Mouse (Mus musculus): ENCODE results near the gene Acot11.
"Not testable (repeated sequence)": the region's sequence is repeated elsewhere in the genome, so short reads cannot be mapped to it uniquely, and the experiment has no call there.

Gene Acot11

DNA sequence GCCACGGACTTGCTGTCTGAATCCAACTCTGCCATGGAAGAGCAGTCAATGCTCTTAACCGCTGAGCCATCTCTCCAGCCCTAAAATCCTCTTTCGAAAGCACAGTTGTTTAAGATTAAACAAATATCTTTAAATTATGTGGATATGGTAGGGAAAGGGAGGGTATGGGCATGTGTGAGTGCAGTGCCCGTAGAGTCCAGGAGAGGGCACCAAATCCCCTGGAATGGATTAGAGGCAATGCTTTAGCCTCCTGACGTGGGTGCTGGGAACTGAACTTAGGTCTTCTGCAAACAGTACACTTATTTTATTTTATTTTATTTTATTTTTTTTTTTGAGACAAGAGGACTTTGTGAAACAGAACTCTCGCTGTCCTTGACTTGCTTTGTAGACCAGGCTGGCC, 5.2 kb upstream of the Acot11 start:
- DNase-seq (ENCODE audit: low read depth, low spot score): no peak

DNA sequence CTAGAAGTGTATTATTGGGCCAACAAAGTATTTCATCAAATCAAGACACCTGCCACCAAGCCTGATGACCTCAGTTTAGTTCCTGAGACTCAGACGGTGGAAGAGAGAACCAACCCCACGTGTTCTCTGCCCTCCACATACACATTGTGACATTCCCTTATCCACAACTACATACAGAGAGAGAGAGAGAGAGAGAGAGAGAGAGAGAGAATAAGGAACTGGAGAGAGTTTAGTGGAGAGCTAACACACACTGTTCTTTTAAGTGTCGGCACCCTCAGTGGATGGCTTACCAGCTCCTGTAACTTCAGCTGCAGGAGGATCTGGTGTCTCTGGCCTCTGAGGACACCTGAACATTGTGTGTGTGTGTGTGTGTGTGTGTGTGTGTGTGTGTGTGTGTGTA, 2.5 kb upstream of the Acot11 start:
- DNase-seq (ENCODE audit: low read depth, low spot score): no peak

DNA sequence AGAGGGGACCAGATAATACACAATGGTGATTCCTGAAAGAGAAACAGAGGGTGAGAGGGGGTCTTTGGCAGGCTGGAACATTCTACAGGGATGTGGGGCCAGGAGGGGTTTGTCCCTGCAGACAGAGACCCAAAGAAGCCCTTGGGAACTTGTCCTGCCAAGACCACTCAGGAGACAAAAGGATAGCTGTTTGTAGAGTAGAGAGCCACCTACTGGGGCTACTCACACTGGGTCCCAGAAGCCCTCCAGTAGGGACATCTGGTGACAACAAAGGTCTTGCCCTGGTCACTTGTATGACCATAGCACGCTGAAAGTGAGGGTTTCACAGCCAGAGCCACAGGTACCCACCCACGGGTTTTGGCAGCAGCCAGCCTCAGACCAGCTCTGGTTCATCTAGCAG, 1.1 kb upstream of the Acot11 start:
- no peak for DNase-seq (ENCODE audit: low read depth, low spot score)

DNA sequence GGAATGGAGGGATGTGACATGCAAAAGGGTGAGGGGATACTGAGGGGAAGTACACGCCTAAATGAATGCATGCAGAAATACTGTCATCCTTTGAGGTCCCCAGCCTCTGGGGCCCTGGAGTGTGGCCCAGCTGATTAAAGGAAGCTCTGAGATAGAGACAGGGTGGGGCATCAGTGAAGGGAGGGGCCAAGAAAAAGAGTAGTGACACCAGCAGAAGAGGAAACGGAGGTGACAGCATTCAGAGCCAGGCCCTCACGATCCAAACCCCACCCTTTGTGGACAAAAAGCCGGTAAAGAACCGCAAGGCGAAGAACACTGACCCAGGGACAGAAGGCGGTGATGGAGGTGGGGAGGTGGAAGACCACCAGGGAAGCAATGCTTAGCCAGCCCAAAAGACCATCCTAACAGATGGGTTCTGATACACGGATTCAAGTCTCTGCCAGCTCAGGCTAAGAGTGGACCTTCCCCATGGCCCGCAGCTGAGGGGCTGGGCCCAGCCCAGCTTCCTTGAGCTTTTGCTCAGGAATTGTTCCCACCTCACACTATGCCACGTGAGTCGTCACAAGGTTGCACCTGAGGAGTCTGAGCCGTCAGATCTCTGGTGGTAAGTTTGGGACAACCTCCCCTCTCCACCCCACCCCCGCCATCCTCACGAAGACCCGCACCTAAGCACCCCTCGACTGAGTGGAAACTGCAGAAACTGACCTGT, 443 bp downstream of the Acot11 start:
- DNase-seq (ENCODE audit: low read depth, low spot score): no peak

DNA sequence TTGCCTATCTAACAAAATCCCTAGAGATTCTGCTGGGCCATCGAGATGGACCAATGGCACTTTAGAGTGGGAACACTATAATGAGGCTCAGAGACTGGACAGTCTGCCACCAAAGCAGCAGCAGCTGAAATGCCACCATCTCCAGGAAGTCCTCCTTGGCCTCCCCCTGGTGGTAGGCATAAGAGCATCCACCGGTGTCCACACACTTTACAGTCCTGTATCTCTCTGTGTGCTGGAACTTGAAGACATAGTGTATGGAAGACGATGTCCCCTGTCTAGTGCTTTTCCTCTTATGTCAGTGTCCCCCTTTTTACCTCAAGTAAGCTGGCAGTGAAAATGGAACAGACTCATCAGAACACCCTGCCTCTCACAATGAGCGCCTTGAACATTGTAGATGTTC, 1.0 kb downstream of the Acot11 start:
- no peak for DNase-seq (ENCODE audit: low read depth, low spot score)

DNA sequence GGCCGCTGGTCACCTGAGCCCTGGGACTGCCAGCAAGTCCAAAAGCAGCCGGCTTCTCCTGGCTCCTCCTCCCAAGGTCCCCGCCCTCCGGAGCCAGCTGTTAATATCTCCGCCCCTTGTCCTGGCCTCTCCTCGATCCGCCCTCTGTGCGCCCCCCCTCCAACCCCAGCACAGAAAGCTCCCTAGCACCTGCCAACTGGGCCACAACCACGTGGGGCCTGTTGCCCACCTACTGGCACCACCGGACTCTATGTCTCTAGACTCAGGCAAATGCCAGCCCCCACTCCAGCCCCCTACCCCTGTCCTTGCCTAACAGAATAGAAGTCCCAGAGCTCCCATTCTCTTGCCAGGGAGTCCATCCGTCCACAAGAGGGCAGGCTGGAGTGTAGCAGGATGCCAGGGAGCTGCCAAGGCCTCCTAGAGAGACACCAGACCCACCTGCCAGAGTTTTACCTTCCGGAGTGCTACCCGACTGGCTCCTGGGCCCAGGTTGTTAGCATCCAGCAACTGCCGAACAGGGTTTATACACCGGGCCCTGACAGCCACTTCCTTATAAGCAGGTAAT, 4.9 kb downstream of the Acot11 start:
- peak; percentile 71 for DNase-seq (ENCODE audit: low read depth, low spot score)

DNA sequence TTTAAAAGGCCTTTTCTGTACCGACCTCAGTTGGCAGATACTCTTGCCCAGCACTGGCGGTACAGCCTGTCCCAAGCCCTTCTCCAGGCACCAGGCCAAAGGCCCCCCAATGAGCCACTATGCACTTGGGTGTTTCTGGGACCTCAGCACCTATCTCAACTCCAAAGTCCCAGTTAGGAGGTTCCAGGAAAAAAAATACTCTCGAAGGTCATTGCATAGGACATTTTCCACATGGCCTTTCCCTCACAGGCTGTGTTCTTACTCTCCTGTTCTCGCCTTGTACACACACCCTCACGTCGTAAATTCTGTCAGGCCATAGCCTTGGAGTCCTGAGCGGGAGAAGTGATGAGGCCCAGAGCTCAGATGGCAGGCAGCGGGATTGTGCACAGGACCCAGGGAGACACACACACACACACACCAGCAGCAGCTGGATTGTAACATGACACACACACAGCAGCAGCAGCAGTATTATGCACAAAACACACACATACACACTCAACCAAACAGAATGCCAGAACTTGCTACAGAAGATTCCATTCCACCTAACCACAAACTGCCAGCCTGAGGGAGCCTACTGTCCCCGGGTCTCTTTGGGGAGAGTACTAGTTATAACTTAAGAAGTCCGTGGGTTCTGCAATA, 5.8 kb downstream of the Acot11 start:
- no peak for DNase-seq (ENCODE audit: low read depth, low spot score)

DNA sequence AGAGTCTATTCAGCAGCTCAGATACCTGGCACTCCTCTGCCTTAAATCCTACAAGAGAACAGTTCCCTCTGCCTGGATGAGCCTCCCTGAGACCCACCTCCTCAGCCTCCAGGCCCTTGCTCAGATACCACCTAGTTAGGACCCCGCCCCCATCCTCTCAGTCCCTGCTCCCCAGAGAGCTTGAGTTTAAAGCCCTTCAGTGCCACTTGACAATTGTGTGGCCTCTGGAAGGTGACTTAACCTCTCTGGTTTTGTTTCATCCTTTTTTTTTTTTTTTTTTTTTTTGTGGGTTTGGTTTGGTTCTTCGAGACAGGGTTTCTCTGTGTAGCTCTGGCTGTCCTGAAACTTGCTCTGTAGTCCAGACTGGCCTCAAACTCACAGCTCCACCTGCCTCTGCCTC, 9.5 kb downstream of the Acot11 start:
- DNase-seq (ENCODE audit: low read depth, low spot score): no peak

DNA sequence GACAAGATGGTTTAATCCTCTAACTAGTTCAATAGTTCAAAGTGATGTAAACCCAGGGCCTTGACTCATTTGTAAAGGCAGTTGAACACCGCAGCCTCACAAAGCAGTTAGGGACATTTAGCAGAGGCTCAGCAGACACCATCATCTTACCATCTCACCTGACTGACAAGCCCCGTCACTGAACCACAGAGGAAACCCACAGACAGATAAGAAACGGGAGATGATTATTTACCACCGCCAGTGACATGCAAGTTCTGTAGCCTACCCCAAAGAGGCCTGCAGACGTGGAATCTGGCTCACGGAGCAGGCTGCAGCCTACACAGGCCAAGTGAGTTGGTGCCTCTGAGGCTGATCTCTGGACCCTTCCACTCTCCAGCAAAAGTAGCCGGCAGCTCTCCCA, 10.6 kb downstream of the Acot11 start:
- DNase-seq (ENCODE audit: low read depth, low spot score): no peak

DNA sequence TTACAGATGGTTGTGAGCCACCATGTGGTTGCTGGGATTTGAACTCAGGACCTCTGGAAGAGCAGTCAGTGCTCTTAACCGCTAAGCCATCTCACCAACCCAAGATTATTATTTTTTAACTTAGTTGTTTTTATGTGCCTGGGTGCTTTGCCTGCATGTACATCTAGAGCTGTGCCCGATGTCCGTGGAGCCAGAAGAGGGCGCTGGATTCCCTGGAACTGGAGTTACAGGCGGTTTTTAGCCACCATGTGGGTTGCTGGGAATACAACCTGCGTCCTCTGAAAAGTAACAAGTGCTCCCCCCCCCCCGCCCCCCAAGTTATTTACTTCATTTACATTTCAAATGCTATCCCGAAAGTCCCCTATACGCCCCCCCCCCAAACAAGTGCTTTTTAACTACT, 11.0 kb downstream of the Acot11 start:
- not testable (repeated sequence) for DNase-seq (ENCODE audit: low read depth, low spot score)

DNA sequence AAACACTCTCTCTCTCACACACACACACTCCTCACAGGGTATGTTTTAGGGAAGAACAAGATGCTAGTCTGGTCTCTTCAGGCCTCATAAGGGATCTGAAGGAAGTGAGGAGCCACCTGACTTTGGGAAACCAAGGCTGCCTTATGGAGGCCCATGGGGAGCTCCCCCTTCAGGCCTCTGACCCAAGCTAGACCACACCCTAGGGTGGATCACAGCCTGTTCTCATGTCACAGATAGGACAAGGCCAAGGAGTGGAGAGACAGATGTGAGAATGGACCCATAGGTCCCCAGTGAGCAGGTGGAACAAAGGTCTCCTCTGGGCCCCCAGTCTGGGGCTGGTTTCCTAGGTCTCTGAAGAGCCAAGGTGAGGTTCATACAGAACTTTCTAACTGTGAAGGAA, 12.5 kb downstream of the Acot11 start:
- no peak for DNase-seq (ENCODE audit: low read depth, low spot score)

DNA sequence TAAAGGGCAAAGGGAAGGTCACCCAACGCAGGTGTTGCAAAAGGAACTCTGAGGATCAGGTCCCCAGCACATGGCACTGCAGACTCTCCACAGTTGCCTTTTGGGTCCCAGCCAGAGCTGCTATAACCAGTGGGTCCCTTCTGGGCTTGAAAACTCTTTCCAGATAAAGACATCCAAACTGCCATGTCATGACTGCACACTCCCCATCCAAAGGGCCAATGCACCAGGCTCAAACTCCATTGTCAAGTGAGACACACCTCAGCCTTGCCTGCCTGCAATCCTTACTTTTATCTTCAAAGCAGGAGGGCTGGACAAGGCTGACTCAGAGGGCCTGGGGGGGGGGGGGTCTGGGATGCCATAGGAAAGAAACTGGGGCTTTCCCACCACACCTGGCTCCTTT, 13.9 kb downstream of the Acot11 start:
- DNase-seq (ENCODE audit: low read depth, low spot score): no peak

DNA sequence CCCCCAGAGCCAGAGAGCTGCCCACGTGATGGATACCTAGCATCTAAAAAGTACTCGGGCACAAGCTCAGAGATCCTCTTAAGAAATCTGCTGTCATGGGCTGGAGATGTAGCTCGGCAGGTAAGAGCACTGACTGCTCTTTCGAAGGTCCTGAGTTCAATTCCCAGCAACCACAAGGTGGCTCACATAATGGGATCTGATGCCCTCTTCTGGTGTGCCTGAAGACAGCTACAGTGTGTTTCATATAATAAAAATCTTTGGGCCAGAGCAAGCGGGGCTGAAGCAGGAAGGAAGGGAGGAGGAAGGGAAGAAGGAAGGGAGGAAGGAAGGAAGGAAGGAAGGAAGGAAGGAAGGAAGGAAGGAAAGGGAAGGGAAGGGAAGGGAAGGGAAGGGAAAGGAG, 14.6 kb downstream of the Acot11 start:
- DNase-seq (ENCODE audit: low read depth, low spot score): not testable (repeated sequence)

DNA sequence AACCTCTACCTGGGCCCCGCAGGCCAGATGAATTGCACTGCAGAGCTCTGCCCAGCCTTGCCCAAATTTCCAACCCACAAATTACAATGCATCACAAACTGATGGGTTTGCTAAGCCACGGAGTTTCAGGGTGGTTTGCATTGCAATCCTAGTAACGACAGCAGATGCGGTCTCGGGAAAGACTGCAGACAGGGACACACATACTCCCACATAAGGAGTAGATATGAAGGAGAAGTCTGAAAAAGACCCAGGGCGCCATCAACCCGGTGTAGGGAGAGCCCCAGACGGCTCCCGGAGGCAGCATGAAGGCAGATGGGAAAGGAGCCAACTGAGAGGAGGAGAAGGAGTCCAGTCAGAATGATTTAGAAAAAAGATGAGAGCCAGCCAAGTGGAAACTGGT, 15.1 kb downstream of the Acot11 start:
- DNase-seq (ENCODE audit: low read depth, low spot score): no peak

DNA sequence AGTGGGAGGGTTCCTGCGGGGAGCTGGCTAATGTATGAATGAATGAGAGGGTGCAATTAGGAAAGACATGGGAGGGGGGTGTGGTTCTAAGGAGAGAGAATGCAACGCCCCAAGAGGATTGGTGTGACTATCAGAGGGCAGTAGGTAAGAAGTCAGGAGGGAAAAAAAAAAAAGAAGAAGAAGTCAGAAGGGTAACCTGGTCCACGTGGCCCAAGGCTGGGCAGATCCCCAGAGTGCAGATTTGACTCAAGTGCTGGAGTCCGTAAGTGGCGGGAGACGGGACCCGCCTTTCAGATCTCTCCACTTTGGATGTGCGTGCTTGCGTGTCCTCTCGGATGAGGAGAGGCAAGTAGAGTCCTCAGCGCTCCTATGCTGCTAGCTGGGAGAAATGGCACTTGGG, 16.2 kb downstream of the Acot11 start:
- no peak for DNase-seq (ENCODE audit: low read depth, low spot score)

DNA sequence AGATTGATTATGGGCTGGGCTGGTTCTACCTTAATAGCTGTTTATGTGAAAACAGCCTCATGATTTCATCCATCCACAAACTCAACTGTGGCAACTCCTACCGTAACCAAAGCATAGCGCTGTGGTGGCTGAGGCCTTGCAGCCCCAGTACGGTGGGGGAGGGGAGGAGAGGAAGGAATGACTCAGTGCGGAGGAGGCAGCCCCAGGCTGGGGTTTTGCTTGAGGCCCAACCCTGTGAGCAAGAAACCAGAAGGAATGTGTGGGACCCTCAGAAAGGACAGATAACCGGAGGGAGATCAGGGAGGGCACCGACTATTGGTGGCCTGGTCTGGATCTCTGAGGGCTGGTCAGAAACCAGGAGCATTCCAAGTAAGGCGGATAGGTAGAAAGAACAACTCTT, 17.0 kb downstream of the Acot11 start:
- DNase-seq (ENCODE audit: low read depth, low spot score): no peak

DNA sequence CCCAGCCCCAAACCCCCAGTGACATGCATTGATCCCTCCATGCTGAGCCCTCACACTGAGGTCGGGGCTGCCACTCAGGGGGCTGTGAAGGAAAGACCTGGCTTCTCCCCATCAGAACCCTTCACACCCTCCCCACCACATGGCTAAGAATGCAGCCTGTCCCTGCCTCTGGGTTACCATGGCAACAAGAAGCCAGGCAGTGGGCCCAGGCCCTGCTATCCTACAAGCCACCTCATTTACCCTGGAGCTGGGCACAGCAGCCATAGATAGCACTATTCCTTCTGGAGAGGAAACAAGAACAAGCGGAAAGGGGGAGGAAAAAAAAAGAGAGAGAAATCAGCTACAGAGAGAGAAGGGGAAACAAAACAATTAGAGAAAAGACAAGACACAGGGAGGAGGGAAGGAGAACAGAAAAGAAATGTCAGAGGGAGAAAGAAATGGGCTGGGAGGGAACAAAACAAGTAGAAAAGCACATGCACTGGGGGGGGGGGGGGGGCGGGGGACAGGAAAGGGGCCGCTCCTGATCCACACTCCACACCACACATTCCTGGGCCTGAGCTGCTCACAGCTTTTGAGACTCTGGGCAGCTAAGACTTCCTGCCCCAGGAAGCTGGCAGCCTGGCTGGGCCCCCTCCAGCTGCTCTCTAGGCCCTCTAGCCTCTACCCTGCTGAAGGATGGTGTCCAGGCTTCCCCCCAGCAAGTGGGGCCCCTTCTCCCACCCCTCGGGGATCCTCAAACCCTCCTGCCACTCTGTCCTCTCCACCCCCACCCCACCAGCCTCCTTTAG, 18.9 kb downstream of the Acot11 start:
- no peak for DNase-seq (ENCODE audit: low read depth, low spot score)

DNA sequence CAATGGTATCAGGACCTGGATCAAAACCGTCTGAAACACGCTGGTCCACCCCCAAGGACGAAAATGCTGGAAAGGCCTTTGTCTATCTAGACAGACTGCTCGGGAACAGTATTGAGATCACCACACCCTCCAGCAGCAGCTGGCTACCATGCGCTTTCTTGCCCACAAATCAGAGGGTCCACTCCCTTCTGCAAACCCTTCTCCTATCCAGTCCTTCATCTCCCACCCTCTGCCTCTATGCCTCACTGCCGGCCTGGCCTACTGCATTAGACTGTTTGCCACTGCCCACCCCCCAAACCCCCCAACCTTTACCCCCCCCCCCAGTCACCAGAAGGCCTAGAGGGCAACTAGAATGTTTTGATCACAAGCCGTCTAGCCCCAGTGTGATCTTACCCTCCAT, 19.5 kb downstream of the Acot11 start:
- DNase-seq (ENCODE audit: low read depth, low spot score): no peak

DNA sequence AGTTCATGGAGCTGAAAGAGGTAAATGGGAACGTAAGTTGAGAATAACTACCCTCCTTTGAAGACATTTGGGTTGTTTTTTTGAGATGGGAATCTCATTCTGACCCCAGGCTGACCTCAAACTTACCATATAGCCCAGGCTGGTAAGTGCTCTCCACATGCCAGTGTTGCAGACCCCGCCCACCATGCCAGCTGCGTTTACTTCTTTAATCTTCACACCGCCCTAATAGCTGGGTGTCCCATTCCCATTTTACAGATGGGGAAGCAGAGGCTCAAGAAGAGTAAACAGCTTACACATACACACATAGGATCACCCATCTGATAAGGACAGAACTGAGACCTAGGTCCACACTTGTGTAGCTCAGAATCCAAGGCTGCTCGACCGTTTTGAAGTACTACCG, 20.0 kb downstream of the Acot11 start:
- no peak for DNase-seq (ENCODE audit: low read depth, low spot score)

DNA sequence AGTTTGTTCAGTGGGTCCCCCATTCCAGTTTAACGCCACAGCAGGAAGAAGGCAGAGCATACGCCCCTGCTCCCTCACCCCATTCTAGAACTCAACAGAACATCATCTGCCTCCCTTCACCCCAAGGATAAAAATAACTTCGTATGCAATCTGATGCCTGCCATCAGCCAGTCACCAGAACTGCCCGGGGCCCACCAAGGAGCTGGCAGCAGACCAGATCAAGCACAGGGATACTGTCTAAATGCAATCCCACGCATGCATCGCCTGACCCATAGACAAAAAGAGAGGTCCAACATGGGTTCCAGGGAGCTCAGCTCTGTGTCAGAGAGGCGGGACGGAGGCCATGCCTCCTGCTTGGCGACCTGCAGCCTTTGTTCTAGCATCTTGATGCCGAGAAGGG, 21.7 kb downstream of the Acot11 start:
- DNase-seq (ENCODE audit: low read depth, low spot score): no peak

DNA sequence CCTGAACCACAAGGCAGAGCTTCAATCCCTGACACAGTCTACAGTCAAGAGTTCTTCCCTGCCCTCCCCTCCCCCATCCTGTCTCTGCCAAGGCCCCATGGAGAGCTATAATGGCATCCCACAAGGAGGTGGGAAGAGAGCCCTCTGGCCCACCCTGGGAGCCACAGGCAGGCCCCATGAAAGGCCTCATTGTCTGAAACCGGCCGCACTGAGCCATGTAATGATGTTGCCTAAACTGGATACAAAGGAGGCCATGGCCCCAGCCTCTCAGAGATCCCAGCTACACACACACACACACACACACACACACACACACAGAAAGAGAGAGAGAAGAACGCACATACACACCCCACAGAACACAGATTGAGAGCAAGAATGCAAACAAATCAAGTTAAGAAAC, 24.8 kb downstream of the Acot11 start:
- DNase-seq (ENCODE audit: low read depth, low spot score): no peak

DNA sequence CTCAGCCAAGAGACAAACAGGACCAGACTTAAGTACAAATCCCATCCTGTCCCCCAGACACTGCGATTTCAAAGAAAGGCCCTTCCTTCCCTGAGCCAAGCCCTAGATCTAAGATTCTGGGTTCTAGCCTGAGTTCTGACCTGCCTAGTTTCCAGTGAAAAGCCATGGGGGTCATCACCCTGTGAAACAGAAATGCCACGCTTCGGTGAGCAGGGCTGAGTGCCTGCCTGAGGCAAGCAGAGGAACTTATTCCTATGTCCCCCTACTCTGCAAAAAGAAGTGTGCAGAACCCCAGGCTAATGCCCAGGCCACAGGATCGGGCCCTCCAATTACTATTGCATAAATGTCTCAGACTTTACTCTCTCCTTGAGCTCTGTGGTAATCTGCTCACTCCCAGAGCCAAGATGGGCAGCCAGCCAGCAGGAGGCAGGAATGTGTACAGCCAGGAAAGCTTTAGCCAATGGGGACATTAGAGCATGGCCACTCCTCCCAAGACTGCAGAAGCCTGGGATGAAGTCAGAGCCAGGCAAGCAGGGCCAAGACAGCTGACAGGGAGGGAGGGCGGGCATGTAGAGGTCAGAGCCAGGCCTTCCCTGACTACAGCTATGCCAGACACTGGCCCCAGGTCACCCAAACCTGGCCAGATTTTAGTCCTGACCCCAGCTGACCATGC, 26.5 kb downstream of the Acot11 start:
- peak; percentile 80 for DNase-seq (ENCODE audit: low read depth, low spot score)

Data from retina, postnatal 7 days (tissue).